8 mouse cellular contexts compared by ENCODE assay signal in the genomic region with DNA sequence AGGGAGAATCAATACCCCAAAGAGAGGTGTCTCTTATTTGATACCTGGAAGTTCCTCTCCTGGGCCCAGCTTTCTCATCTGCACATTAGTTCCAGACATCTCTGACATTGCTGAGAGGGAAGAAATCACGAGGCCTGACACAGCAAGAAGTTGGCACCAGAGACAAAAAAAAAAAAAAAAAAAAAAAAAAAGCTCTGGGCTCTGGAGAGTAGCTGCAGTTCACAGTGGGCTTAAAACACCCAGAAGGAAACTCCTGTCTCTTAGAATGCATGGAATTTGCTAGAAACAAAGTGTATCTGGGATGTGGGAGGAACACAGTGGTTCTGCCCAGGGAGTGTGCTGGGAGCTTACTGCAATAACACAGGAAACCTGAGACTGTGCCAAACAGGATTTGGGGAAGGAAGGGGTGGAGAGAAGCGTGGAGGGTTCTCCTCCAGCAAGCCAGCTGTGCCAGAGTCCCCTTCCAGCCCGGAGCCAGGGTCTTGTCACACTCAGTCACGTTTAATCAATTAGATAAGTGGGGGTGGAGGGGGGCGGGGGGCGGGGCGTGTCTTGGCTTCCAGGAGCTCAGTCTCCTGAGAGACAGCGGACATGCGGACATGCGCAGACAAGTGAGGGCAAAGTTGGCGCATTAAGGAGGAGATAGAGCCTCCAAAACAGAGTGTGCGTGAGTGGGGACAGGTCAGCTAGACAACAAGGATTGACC.
A peak's percentile ranks its signal among the peaks of the same experiment; 100 is the strongest.
DNase-seq lines count a peak whose midpoint lies in the region; ATAC-seq and TF ChIP-seq lines count a peak whose summit lies in the region.

No protein-coding gene starts in this region.

- no peak overlapping the region for H3K27ac ChIP-seq in ES-E14 (ENCODE audit: insufficient read depth, low read depth, low read length, poor library complexity, severe bottlenecking)
- peak overlapping the region; percentile 40; the same call in 1 of the 2 replicates for H3K27ac ChIP-seq in forebrain, embryonic 13.5 days
- peak overlapping the region; percentile 58 for H3K27ac ChIP-seq in stomach, embryonic 15.5 days

- H3K4me1 ChIP-seq in ES-E14 (ENCODE audit: control insufficient read depth in 2 of 2, insufficient read depth in 2 of 2, low read length in 2 of 2, poor library complexity in 1 of 2) = peaks cover 0 to 23% of the 10 kb centered on the region in 2 experiments; a peak in 2 of 4 replicates
- peaks cover 22% of the 10 kb centered on the region for H3K4me1 ChIP-seq in forebrain, embryonic 13.5 days
- peaks cover 6% of the 10 kb centered on the region for H3K4me1 ChIP-seq in stomach, embryonic 15.5 days

- WGBS in forebrain, embryonic 13.5 days = 23% methylated on average over 12 of the region's 12 CpGs
- WGBS in stomach, embryonic 15.5 days = 8% methylated on average over 12 of the region's 12 CpGs

- no peak overlapping the region for H3K4me2 ChIP-seq in forebrain, embryonic 13.5 days
- H3K4me2 ChIP-seq in stomach, embryonic 15.5 days = peak overlapping the region; percentile 33

- intact Hi-C loops in heart, postnatal 10 days (cut with DNase I) = no loop called here

- no peak overlapping the region for H3K4me3 ChIP-seq in ES-E14 (ENCODE audit: insufficient read depth in 1 of 2, low read depth in 1 of 2, low read length in 2 of 2, poor library complexity in 1 of 2, severe bottlenecking in 1 of 2)
- H3K4me3 ChIP-seq in forebrain, embryonic 13.5 days = no peak overlapping the region
- 0 out of 2 replicates have a peak overlapping the region, but pooled peaks have one; percentile 1 for H3K4me3 ChIP-seq in stomach, embryonic 15.5 days (replicated peaks)

- 0 out of 2 replicates have a peak, but pooled peaks cover under 1% of the 10 kb centered on the region for H3K36me3 ChIP-seq in ES-E14 (ENCODE audit: control insufficient read depth, insufficient read depth, low read length, poor library complexity, severe bottlenecking)
- peaks cover 18% of the 10 kb centered on the region for H3K36me3 ChIP-seq in forebrain, embryonic 13.5 days (ENCODE audit: poor library complexity, severe bottlenecking)
- no peaks in the 10 kb centered on the region for H3K36me3 ChIP-seq in stomach, embryonic 15.5 days

- in situ Hi-C loops in ES-E14 (cut with MboI; ENCODE audit: low sequenced_read_pairs in 2 of 2, unreplicated experiment in 2 of 2) = no loop called here

- H3K9me3 ChIP-seq in ES-E14 (ENCODE audit: control insufficient read depth, insufficient read depth, low read depth, low read length) = no peaks in the 10 kb centered on the region
- H3K9me3 ChIP-seq in forebrain, embryonic 13.5 days (replicated peaks) = no peaks in the 10 kb centered on the region
- no peaks in the 10 kb centered on the region for H3K9me3 ChIP-seq in stomach, embryonic 15.5 days

- no peak for DNase-seq in ES-E14 (ENCODE audit: low read depth, low spot score)
- peak; percentile 45 to 51 for DNase-seq in adrenal gland, adult 18-20 months (ENCODE audit: low spot score in 2 of 2)
- DNase-seq in heart, postnatal 10 days = peak; percentile 92
- DNase-seq in kidney, postnatal 25 days = peak; percentile 81 to 94
- DNase-seq in lung, postnatal 25 days (ENCODE audit: low spot score) = peak; percentile 95

- no peaks in the 10 kb centered on the region for H3K27me3 ChIP-seq in forebrain, embryonic 13.5 days
- H3K27me3 ChIP-seq in stomach, embryonic 15.5 days (replicated peaks) = no peaks in the 10 kb centered on the region

- no peak overlapping the region; the same call in 1 of the 2 replicates for H3K9ac ChIP-seq in ES-E14 (ENCODE audit: insufficient read depth, low read depth, low read length, poor library complexity, severe bottlenecking)
- H3K9ac ChIP-seq in forebrain, embryonic 13.5 days = no peak overlapping the region
- H3K9ac ChIP-seq in stomach, embryonic 15.5 days = no peak overlapping the region

- ATAC-seq in forebrain, embryonic 13.5 days = peak; percentile 65; the same call in 1 of the 2 replicates
- ATAC-seq in stomach, embryonic 15.5 days (ENCODE audit: insufficient read depth, low FRiP score, low read depth) = peak; percentile 86
- no peak for ATAC-seq in megakaryocyte progenitor cell, adult 5-6 weeks (replicated peaks; ENCODE audit: poor library complexity)

TF ChIP-seq in ES-E14, 5 proteins besides CTCF, POLR2A, EP300 and RAD21:
- no peak for TF ChIP-seq MAFK (IDR thresholded peaks at IDR 0.05; ENCODE audit: insufficient read depth, low read depth, low read length)
- peak; percentile 79 for TF ChIP-seq ZNF384 (IDR thresholded peaks at IDR 0.05; ENCODE audit: low read depth, low read length)
- no peak for TF ChIP-seq ZC3H11A (IDR thresholded peaks at IDR 0.05; ENCODE audit: borderline replicate concordance, low read depth, low read length)
